Mouse (Mus musculus): ENCODE measurements around the gene Rexo4. TPM values are rescaled to one million over a fixed set of nuclear protein-coding genes. Genes with fewer than 3 reads are reported as not detected.

Gene Rexo4
- polyA plus RNA-seq, 1 experiment from 2014 or later, result 51.4 TPM

DNA sequence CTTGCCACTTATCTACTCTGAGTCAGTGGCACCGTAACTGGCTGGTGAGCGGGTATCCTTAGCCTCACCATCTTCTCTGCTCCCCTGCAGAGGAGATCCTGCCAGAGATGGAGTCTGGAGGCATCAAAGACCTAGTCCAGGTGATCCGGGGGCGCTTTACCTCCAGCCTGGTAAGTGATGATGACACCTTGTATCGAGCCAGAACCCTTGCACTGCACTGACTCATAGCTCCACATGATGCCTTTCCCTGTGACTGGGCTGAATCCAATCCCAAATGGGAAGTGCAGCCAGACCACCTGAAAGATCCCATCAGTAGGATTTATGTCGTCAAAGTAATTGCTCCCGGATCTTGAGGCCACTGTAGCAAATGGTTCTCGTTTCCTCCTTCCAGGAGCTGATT lies 11.3 kb downstream of the Rexo4 start:
- no peaks in the 10 kb centered on the region for H3K4me1 ChIP-seq (ENCODE audit: control insufficient read depth, insufficient read depth, low read length)
- ATAC-seq (ENCODE audit: low FRiP score) (no peak), DNase-seq (ENCODE audit: low spot score, missing footprints) (no peak)
- H3K9ac ChIP-seq (ENCODE audit: low read length), result no peak overlapping the region
- no peak overlapping the region for H3K4me3 ChIP-seq (ENCODE audit: low read depth, low read length)
- WGBS, result 94% methylated on average over 8 of the region's 8 CpGs
- H3K27me3 ChIP-seq (ENCODE audit: control insufficient read depth, insufficient read depth, low read length), result no peaks in the 10 kb centered on the region
- peaks cover 31% of the 10 kb centered on the region for H3K36me3 ChIP-seq (ENCODE audit: control insufficient read depth, insufficient read depth, low read length)
- H3K9me3 ChIP-seq (ENCODE audit: control insufficient read depth, low read length), result no peaks in the 10 kb centered on the region
- no peak overlapping the region for H3K4me2 ChIP-seq
- no peak overlapping the region for H3K27ac ChIP-seq (ENCODE audit: low read depth, low read length)

DNA sequence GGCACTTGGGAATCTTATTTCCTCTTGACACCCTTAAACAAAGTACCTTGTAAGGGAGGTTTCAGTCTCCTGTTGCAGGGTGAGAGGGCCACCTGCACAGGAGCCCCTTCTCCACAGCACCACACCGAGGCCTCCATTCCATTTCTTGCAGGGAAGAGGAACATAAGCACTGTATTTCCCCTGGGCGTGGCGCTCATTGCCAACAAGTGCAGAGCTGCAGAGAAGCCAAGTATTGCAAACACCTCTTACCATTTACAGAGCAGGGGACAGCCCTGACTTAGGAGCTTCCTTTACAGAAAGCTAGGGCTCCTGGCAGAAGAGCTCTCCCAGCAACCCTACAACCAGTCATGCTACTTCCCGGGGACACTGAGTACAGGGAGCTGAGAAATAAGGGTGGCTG lies 12.0 kb downstream of the Rexo4 start:
- WGBS, result 94% methylated on average over 4 of the region's 4 CpGs
- no peak for ATAC-seq (ENCODE audit: low FRiP score)
- Histone ChIP-seq H3K27me3 (ENCODE audit: control insufficient read depth, insufficient read depth, low read length) (no peaks in the 10 kb centered on the region), H3K36me3 (ENCODE audit: control insufficient read depth, insufficient read depth, low read length) (peaks cover 25% of the 10 kb centered on the region), H3K9me3 (ENCODE audit: control insufficient read depth, low read length) (no peaks in the 10 kb centered on the region), H3K4me2 (no peak overlapping the region), H3K4me1 (ENCODE audit: control insufficient read depth, insufficient read depth, low read length) (no peaks in the 10 kb centered on the region), H3K9ac (ENCODE audit: low read length) (no peak overlapping the region), H3K4me3 (ENCODE audit: low read depth, low read length) (no peak overlapping the region), H3K27ac (ENCODE audit: low read depth, low read length) (no peak overlapping the region)
- DNase-seq (ENCODE audit: low spot score, missing footprints), result no peak

DNA sequence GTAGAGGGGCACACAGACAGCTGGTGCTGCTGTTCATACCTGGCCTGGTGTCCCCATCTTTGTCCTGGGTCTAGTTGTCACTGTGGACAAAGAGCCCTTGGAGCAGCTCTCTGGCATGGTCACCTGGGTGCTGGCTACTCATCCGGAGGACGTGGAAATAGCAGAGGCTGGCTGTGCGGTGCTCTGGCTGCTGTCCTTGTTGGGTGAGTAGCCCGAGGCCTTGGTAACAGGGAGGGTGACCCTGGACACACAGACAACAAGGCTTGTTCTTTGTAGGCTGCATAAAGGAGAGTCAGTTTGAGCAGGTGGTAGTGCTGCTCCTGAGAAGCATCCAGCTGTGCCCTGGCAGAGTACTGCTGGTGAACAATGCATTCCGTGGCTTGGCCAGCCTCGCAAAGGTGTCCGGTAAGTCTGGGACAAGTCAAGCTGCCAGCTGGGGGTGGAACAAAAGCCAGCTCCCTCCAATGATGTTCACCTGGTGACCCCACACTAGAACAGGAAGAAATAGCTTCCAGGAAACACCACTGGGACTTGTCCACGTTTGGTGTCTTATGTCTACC lies 12.8 kb downstream of the Rexo4 start:
- no peak overlapping the region for H3K4me3 ChIP-seq (ENCODE audit: low read depth, low read length)
- H3K9ac ChIP-seq (ENCODE audit: low read length), result no peak overlapping the region
- no peak for ATAC-seq (ENCODE audit: low FRiP score)
- no peak for DNase-seq (ENCODE audit: low spot score, missing footprints)
- no peaks in the 10 kb centered on the region for H3K4me1 ChIP-seq (ENCODE audit: control insufficient read depth, insufficient read depth, low read length)
- no peak overlapping the region for H3K4me2 ChIP-seq
- H3K9me3 ChIP-seq (ENCODE audit: control insufficient read depth, low read length), result no peaks in the 10 kb centered on the region
- H3K27ac ChIP-seq (ENCODE audit: low read depth, low read length), result no peak overlapping the region
- 89% methylated on average over 8 of the region's 8 CpGs for WGBS
- H3K36me3 ChIP-seq (ENCODE audit: control insufficient read depth, insufficient read depth, low read length), result peaks cover 20% of the 10 kb centered on the region
- H3K27me3 ChIP-seq (ENCODE audit: control insufficient read depth, insufficient read depth, low read length), result no peaks in the 10 kb centered on the region

DNA sequence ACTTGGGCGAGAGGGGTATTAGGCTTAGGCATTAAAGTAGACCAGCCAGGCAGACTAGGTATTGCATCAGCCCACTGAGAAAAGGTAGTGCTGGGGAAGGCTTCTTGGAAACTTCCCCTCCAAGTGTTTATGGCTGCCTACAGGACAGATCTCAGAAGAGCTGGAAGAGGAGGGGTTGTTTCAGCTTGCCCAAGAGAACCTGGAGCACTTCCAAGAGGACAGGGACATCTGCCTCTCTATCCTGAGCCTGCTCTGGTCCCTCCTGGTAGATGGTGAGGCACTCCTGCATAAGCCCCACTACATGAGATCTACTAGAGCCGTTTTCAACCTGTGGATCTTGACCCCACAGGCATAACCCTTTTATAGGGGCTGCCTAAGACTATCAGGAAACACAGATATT lies 13.8 kb downstream of the Rexo4 start:
- no peak overlapping the region for H3K9ac ChIP-seq (ENCODE audit: low read length)
- no peaks in the 10 kb centered on the region for H3K9me3 ChIP-seq (ENCODE audit: control insufficient read depth, low read length)
- 92% methylated on average over 2 of the region's 2 CpGs for WGBS
- ATAC-seq (ENCODE audit: low FRiP score) (no peak), DNase-seq (ENCODE audit: low spot score, missing footprints) (no peak)
- no peak overlapping the region for H3K4me2 ChIP-seq
- no peak overlapping the region for H3K4me3 ChIP-seq (ENCODE audit: low read depth, low read length)
- H3K27ac ChIP-seq (ENCODE audit: low read depth, low read length), result no peak overlapping the region
- H3K27me3 ChIP-seq (ENCODE audit: control insufficient read depth, insufficient read depth, low read length), result no peaks in the 10 kb centered on the region
- H3K36me3 ChIP-seq (ENCODE audit: control insufficient read depth, insufficient read depth, low read length), result peaks cover 13% of the 10 kb centered on the region
- H3K4me1 ChIP-seq (ENCODE audit: control insufficient read depth, insufficient read depth, low read length), result no peaks in the 10 kb centered on the region

DNA sequence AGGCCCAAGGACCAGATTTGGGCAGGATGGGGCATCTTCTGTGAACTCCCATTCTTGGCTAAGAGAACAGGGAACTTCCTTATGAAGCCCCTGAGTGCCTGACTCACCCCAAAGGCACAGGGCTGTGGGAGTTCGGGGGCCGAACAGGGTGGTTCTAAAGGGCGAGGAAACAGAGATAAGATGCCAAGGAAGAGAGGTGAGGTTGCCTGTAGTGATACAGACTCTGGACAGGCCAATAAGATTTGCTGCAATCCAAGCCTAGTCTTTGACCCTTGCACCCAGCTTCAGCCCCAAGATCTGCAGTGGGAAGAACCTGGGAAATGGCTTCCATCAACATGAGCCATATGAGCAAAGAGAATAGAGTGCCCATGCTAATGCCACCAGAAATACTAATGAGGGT lies 20.9 kb downstream of the Rexo4 start:
- H3K36me3 ChIP-seq (ENCODE audit: control insufficient read depth, insufficient read depth, low read length), result no peaks in the 10 kb centered on the region
- no peak overlapping the region for H3K4me2 ChIP-seq
- H3K9ac ChIP-seq (ENCODE audit: low read length), result no peak overlapping the region
- DNase-seq (ENCODE audit: low spot score, missing footprints) (no peak), ATAC-seq (ENCODE audit: low FRiP score) (no peak)
- H3K4me1 ChIP-seq (ENCODE audit: control insufficient read depth, insufficient read depth, low read length), result no peaks in the 10 kb centered on the region
- no peak overlapping the region for H3K4me3 ChIP-seq (ENCODE audit: low read depth, low read length)
- H3K9me3 ChIP-seq (ENCODE audit: control insufficient read depth, low read length), result no peaks in the 10 kb centered on the region
- no peaks in the 10 kb centered on the region for H3K27me3 ChIP-seq (ENCODE audit: control insufficient read depth, insufficient read depth, low read length)
- no peak overlapping the region for H3K27ac ChIP-seq (ENCODE audit: low read depth, low read length)
- 80% methylated on average over 3 of the region's 3 CpGs for WGBS

DNA sequence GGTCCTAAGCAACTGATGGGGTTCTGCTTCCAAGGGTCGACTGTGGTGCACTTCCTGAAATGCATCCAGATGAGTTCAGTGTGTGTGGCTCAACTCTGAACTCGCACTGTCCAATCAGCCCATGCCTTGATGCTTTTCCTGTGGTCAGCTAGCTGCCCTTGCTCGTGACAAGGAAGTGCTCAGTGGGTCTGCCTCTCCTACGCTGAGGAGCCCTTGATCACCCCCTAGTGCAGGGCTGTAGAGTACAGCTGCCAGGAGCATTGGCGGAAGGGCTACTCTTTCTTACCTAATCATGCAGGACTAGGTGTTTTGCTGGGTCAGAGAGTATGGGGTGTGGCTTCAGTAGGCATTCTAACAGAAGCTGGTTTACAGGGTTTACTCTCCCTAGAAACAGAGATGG lies 22.6 kb downstream of the Rexo4 start:
- Histone ChIP-seq H3K9ac (ENCODE audit: low read length) (no peak overlapping the region), H3K9me3 (ENCODE audit: control insufficient read depth, low read length) (no peaks in the 10 kb centered on the region), H3K27me3 (ENCODE audit: control insufficient read depth, insufficient read depth, low read length) (no peaks in the 10 kb centered on the region), H3K4me3 (ENCODE audit: low read depth, low read length) (no peak overlapping the region), H3K4me2 (no peak overlapping the region), H3K27ac (ENCODE audit: low read depth, low read length) (no peak overlapping the region), H3K4me1 (ENCODE audit: control insufficient read depth, insufficient read depth, low read length) (no peaks in the 10 kb centered on the region), H3K36me3 (ENCODE audit: control insufficient read depth, insufficient read depth, low read length) (no peaks in the 10 kb centered on the region)
- DNase-seq (ENCODE audit: low spot score, missing footprints) (no peak), ATAC-seq (ENCODE audit: low FRiP score) (no peak)
- 46% methylated on average over 5 of the region's 5 CpGs for WGBS

DNA sequence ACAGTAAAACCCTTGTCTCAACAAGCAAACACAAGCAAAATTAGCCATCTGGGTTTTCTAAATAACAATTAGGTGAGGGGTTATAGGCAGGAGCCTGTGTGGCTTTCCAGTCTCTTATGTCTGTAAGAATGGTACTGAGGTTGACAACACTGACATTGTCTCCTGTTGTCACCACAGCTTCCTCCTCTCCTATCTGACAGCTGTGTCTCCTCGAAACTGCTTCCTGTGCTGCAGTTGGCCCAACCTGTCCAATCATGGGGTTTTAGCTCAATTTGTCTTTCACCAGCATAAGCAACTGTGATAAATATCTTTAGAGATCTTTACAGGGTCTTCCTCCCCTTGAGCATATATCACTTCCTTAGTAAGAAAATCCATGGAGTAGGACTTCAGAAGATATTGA lies 27.8 kb downstream of the Rexo4 start:
- Histone ChIP-seq H3K4me1 (ENCODE audit: control insufficient read depth, insufficient read depth, low read length) (peaks cover 8% of the 10 kb centered on the region), H3K9me3 (ENCODE audit: control insufficient read depth, low read length) (no peaks in the 10 kb centered on the region), H3K4me2 (no peak overlapping the region), H3K4me3 (ENCODE audit: low read depth, low read length) (no peak overlapping the region), H3K27ac (ENCODE audit: low read depth, low read length) (no peak overlapping the region), H3K27me3 (ENCODE audit: control insufficient read depth, insufficient read depth, low read length) (no peaks in the 10 kb centered on the region), H3K9ac (ENCODE audit: low read length) (no peak overlapping the region), H3K36me3 (ENCODE audit: control insufficient read depth, insufficient read depth, low read length) (no peaks in the 10 kb centered on the region)
- 78% methylated on average over 1 of the region's 1 CpGs for WGBS
- no peak for ATAC-seq (ENCODE audit: low FRiP score)
- DNase-seq (ENCODE audit: low spot score, missing footprints), result no peak

DNA sequence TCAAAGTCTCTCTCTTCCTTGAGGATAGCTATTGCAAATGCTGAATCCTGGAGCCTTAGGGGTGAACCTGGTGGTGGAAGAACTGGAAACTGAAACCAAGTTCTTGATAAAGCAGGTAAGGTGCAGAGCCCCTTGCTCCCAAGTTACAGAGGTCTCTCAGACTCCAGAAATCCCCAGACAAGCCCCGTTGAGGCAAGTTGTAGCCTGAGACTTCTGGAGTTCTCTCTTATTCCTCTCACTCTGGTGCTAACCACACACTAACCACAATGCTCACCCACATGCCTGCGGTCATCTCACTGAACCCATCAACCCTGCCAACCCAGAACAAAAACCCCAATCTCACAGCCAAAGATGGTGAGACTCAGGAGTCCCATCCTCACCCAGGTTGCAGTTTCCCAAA lies 28.9 kb downstream of the Rexo4 start:
- 85% methylated on average over 2 of the region's 2 CpGs for WGBS
- Histone ChIP-seq H3K36me3 (ENCODE audit: control insufficient read depth, insufficient read depth, low read length) (no peaks in the 10 kb centered on the region), H3K9ac (ENCODE audit: low read length) (no peak overlapping the region), H3K9me3 (ENCODE audit: control insufficient read depth, low read length) (no peaks in the 10 kb centered on the region), H3K4me1 (ENCODE audit: control insufficient read depth, insufficient read depth, low read length) (peaks cover 8% of the 10 kb centered on the region), H3K4me2 (no peak overlapping the region), H3K27ac (ENCODE audit: low read depth, low read length) (no peak overlapping the region), H3K4me3 (ENCODE audit: low read depth, low read length) (no peak overlapping the region), H3K27me3 (ENCODE audit: control insufficient read depth, insufficient read depth, low read length) (no peaks in the 10 kb centered on the region)
- ATAC-seq (ENCODE audit: low FRiP score) (no peak), DNase-seq (ENCODE audit: low spot score, missing footprints) (no peak)

DNA sequence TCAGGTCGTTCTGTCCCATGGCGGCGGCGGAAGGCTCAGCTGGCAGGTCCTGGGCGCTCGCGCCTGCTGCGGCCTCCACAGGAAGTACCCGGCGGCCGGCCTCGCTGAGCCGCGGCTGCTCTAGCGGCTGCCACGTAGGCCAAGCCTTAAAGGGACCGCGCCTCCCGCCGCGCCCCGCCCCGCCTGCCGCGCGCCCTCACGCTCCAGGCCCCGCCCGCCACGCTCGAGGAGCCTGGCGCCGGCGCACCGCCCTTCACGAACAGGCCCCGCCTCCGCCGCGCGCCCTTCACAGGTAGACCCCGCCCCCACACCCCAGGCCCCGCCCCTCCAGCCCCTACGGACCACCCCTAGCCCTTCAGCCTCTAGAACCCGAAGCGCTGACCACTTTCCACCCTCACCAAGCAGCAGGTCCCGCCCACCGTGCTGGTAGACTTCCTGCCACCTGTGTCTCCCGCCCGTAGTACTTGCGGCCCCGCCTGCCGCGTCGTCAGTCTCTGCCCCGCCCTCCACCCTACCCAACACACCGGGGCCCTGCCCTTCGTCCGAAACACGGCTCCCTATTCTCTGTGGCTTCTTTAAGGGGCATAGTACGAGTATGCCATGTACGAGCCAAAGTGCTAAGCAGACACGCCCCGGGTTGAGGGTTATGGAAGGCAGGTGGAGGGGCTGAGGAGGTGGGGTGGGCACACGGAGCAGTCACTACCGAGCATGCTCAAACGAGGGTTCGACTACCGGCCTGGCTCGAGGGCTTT lies 30.7 kb downstream of the Rexo4 start, which contains the start of the genes Surf4 and Stkld1:
Gene Surf4 (minus strand): TSS at position 625 of the 752 bp plus-strand sequence.
Gene Stkld1 (plus strand): TSS at position 744 of the 752 bp plus-strand sequence.
- Histone ChIP-seq H3K4me3 (ENCODE audit: low read depth, low read length) (peak within 1 kb of the TSS; percentile 97), H3K27me3 (ENCODE audit: control insufficient read depth, insufficient read depth, low read length) (no peaks in the 10 kb centered on the region), H3K9ac (ENCODE audit: low read length) (peak within 1 kb of the TSS; percentile 97), H3K27ac (ENCODE audit: low read depth, low read length) (peak within 1 kb of the TSS; percentile 68), H3K9me3 (ENCODE audit: control insufficient read depth, low read length) (no peaks in the 10 kb centered on the region), H3K36me3 (ENCODE audit: control insufficient read depth, insufficient read depth, low read length) (no peaks in the 10 kb centered on the region), H3K4me2 (peak within 1 kb of the TSS; percentile 86), H3K4me1 (ENCODE audit: control insufficient read depth, insufficient read depth, low read length) (peaks cover 8% of the 10 kb centered on the region)
- DNase-seq (ENCODE audit: low spot score, missing footprints), result peak; percentile 99
- WGBS, result 1% methylated on average over 43 of the region's 70 CpGs
- peak; percentile 96 for ATAC-seq (ENCODE audit: low FRiP score)

Data from midbrain, embryonic 11.5 days (tissue).